Mouse (Mus musculus): ENCODE measurements around the gene Cs. TPM values are rescaled to one million over a fixed set of nuclear protein-coding genes. Genes with fewer than 3 reads are reported as not detected.
A peak's percentile ranks its signal among the peaks of the same experiment; 100 is the strongest.
"Not testable (repeated sequence)": the region's sequence is repeated elsewhere in the genome, so short reads cannot be mapped to it uniquely, and the experiment has no call there.

Cs gene
- total RNA-seq (2021) (1,000 to 10,000 TPM in 1 of 2 experiments, 100 to 1,000 TPM in 1; 947 to 1,091 TPM), polyA plus RNA-seq (2012; rRNA removed) (1,148 and 1,658 TPM in 2 replicates)
- long read RNA-seq, transcript Cs-201 (11 exons, 2,926 nt) = major isoform, 847 of 975 reads
- long read RNA-seq, partial matches to known transcripts = 119 of 975 reads
- long read RNA-seq, other reads (novel, unspliced or antisense) = 9 of 975 reads

- peaks cover 31% of the 10 kb centered on the region for H3K36me3 ChIP-seq (ENCODE audit: control insufficient read depth, insufficient read depth, low read length)
- peak; percentile 71 for TF ChIP-seq POLR2A (IDR thresholded peaks at IDR 0.05; ENCODE audit: insufficient read depth, low read depth, low read length)
- TF ChIP-seq CTCF (IDR thresholded peaks at IDR 0.05) = no peak
- TF ChIP-seq EP300 (IDR thresholded peaks at IDR 0.05; ENCODE audit: insufficient read depth, low read depth, low read length) = peak; percentile 64; the same call in 1 of the 2 replicates
- WGBS = under 1% methylated on average over 61 of the region's 61 CpGs
- peaks cover 8% of the 10 kb centered on the region for H3K79me2 ChIP-seq (replicated peaks; ENCODE audit: control insufficient read depth, insufficient read depth, low read length)
- intact Hi-C loops (cut with DNase I) = loop anchor here (2.0 to 5.0 kb wide), 3 partner anchors 15 to 71 kb away; partner anchors contain the start of genes Ankrd52 and Cnpy2
- peak within 1 kb of the TSS; percentile 90 for H3K27ac ChIP-seq
- H3K4me3 ChIP-seq = peak within 1 kb of the TSS; percentile 71
- no peaks in the 10 kb centered on the region for H3K27me3 ChIP-seq (ENCODE audit: control insufficient read depth, insufficient read depth, low read length)
- DNase-seq = peak; percentile 96 to 97
- peak within 1 kb of the TSS; percentile 99 for H3K9ac ChIP-seq (ENCODE audit: low read depth, low read length)
- H3K4me1 ChIP-seq (ENCODE audit: control insufficient read depth, insufficient read depth, low read length) = peaks cover 11% of the 10 kb centered on the region
Observed at GRCm38 (mm10) chr10:128337306-128338181, at the start of gene Cs. Gene Cs (plus strand): TSS chr10:128337734.

DNA sequence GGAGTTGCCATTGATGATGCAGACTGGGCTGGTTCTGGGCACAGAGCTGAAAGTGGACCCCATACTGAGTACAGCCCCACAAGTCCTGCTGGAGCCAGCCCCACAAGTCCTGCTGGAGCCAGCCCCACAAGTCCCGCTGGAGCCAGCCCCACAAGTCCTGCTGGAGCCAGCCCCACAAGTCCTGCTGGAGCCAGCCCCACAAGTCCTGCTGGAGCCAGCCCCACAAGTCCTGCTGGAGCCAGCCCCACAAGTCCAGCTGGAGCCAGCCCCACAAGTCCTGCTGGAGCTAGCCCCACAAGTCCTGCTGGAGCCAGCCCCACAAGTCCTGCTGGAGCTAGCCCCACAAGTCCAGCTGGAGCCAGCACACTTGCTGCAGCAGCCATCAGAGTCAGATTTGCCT, 46.9 kb upstream of the Cs start:
- H3K27me3 ChIP-seq (ENCODE audit: control insufficient read depth, insufficient read depth, low read length); H3K79me2 ChIP-seq (replicated peaks; ENCODE audit: control insufficient read depth, insufficient read depth, low read length); intact Hi-C loops (cut with DNase I); H3K4me3 ChIP-seq; H3K36me3 ChIP-seq (ENCODE audit: control insufficient read depth, insufficient read depth, low read length); H3K9ac ChIP-seq (ENCODE audit: low read depth, low read length); H3K27ac ChIP-seq; H3K4me1 ChIP-seq (ENCODE audit: control insufficient read depth, insufficient read depth, low read length): not testable (repeated sequence)
- 67% methylated on average over 1 of the region's 1 CpGs for WGBS
- peak; percentile 56 to 68 for DNase-seq

GRCm38 (mm10) chr10:128296370-128297090, 41.0 kb upstream of the Cs start:
- TF ChIP-seq EP300 (IDR thresholded peaks at IDR 0.05; ENCODE audit: insufficient read depth, low read depth, low read length) (no peak), CTCF (IDR thresholded peaks at IDR 0.05) (no peak), POLR2A (IDR thresholded peaks at IDR 0.05; ENCODE audit: insufficient read depth, low read depth, low read length) (no peak)
- no peak for DNase-seq
- H3K4me1 ChIP-seq (ENCODE audit: control insufficient read depth, insufficient read depth, low read length) = peaks cover 2% of the 10 kb centered on the region
- 73% methylated on average over 13 of the region's 13 CpGs for WGBS
- no peaks in the 10 kb centered on the region for H3K79me2 ChIP-seq (replicated peaks; ENCODE audit: control insufficient read depth, insufficient read depth, low read length)
- H3K4me3 ChIP-seq = no peak overlapping the region
- intact Hi-C loops (cut with DNase I) = no loop called here
- H3K27me3 ChIP-seq (ENCODE audit: control insufficient read depth, insufficient read depth, low read length) = no peaks in the 10 kb centered on the region
- no peaks in the 10 kb centered on the region for H3K36me3 ChIP-seq (ENCODE audit: control insufficient read depth, insufficient read depth, low read length)
- H3K27ac ChIP-seq = no peak overlapping the region
- H3K9ac ChIP-seq (ENCODE audit: low read depth, low read length) = no peak overlapping the region

GRCm38 (mm10) chr10:128297221-128297620, 40.3 kb upstream of the Cs start:
- TF ChIP-seq POLR2A (IDR thresholded peaks at IDR 0.05; ENCODE audit: insufficient read depth, low read depth, low read length) = no peak
- TF ChIP-seq EP300 (IDR thresholded peaks at IDR 0.05; ENCODE audit: insufficient read depth, low read depth, low read length) = no peak
- TF ChIP-seq CTCF (IDR thresholded peaks at IDR 0.05) = no peak
- H3K36me3 ChIP-seq (ENCODE audit: control insufficient read depth, insufficient read depth, low read length) = no peaks in the 10 kb centered on the region
- peaks cover 2% of the 10 kb centered on the region for H3K4me1 ChIP-seq (ENCODE audit: control insufficient read depth, insufficient read depth, low read length)
- intact Hi-C loops (cut with DNase I) = no loop called here
- no peak for DNase-seq
- H3K27ac ChIP-seq = no peak overlapping the region
- H3K27me3 ChIP-seq (ENCODE audit: control insufficient read depth, insufficient read depth, low read length) = no peaks in the 10 kb centered on the region
- H3K79me2 ChIP-seq (replicated peaks; ENCODE audit: control insufficient read depth, insufficient read depth, low read length) = no peaks in the 10 kb centered on the region
- no peak overlapping the region for H3K9ac ChIP-seq (ENCODE audit: low read depth, low read length)
- WGBS = 44% methylated on average over 4 of the region's 4 CpGs
- H3K4me3 ChIP-seq = no peak overlapping the region

- peak; percentile 41 to 47 for DNase-seq
- 39% methylated on average over 11 of the region's 11 CpGs for WGBS
- no peak overlapping the region for H3K4me3 ChIP-seq
Observed at GRCm38 (mm10) chr10:128297622-128298021, 39.9 kb upstream of the Cs start.

More at GRCm38 (mm10) chr10:128297622-128298021, 39.9 kb upstream of the Cs start:
- 0 out of 2 replicates have a peak, but pooled peaks cover 2% of the 10 kb centered on the region for H3K36me3 ChIP-seq (ENCODE audit: control insufficient read depth, insufficient read depth, low read length)
- H3K27me3 ChIP-seq (ENCODE audit: control insufficient read depth, insufficient read depth, low read length) = no peaks in the 10 kb centered on the region
- H3K4me1 ChIP-seq (ENCODE audit: control insufficient read depth, insufficient read depth, low read length) = peaks cover 2% of the 10 kb centered on the region
- H3K9ac ChIP-seq (ENCODE audit: low read depth, low read length) = no peak overlapping the region
- H3K79me2 ChIP-seq (replicated peaks; ENCODE audit: control insufficient read depth, insufficient read depth, low read length) = no peaks in the 10 kb centered on the region
- TF ChIP-seq POLR2A (IDR thresholded peaks at IDR 0.05; ENCODE audit: insufficient read depth, low read depth, low read length) (no peak), EP300 (IDR thresholded peaks at IDR 0.05; ENCODE audit: insufficient read depth, low read depth, low read length) (no peak), CTCF (IDR thresholded peaks at IDR 0.05) (no peak)
- intact Hi-C loops (cut with DNase I) = no loop called here
- no peak overlapping the region for H3K27ac ChIP-seq
